Mouse (Mus musculus): ENCODE data around the gene Etl4. TPM values are rescaled to one million over a fixed set of nuclear protein-coding genes. Genes with fewer than 3 reads are reported as not detected.
"Not testable (repeated sequence)": the region's sequence is repeated elsewhere in the genome, so short reads cannot be mapped to it uniquely, and the experiment has no call there.

Etl4 gene
- polyA plus RNA-seq, 1 experiment: 7.4 TPM

- TF ChIP-seq REST (IDR thresholded peaks at IDR 0.05; ENCODE audit: insufficient read depth, insufficient read length) (no peak), TCF3 (IDR thresholded peaks at IDR 0.05; ENCODE audit: insufficient read length, low read depth) (no peak), POLR2A (IDR thresholded peaks at IDR 0.05; ENCODE audit: insufficient read length, low read depth) (no peak), USF1 (IDR thresholded peaks at IDR 0.05; ENCODE audit: low read depth) (no peak)
- Histone ChIP-seq H3ac (ENCODE audit: control insufficient read depth, insufficient read length) (no peak overlapping the region), H3K4me2 (ENCODE audit: low read depth) (no peak overlapping the region), H3K79me2 (ENCODE audit: control insufficient read depth, insufficient read depth) (no peaks in the 10 kb centered on the region), H3K27me3 (ENCODE audit: control insufficient read depth, insufficient read depth, insufficient read length) (no peaks in the 10 kb centered on the region), H3K4me3 (no peak overlapping the region), H3K36me3 (ENCODE audit: control insufficient read depth, insufficient read depth) (no peaks in the 10 kb centered on the region)
These were observed 235.8 kb downstream of the Etl4 start for GRCm38 (mm10) chr2:20145368-20145767.

GRCm38 (mm10) chr2:20167073-20167472 lies 257.5 kb downstream of the Etl4 start:
- H3K79me2 ChIP-seq (ENCODE audit: control insufficient read depth, insufficient read depth): no peaks in the 10 kb centered on the region
- H3K4me3 ChIP-seq: no peak overlapping the region
- H3ac ChIP-seq (ENCODE audit: control insufficient read depth, insufficient read length): no peak overlapping the region
- H3K36me3 ChIP-seq (ENCODE audit: control insufficient read depth, insufficient read depth): no peaks in the 10 kb centered on the region
- H3K4me2 ChIP-seq (ENCODE audit: low read depth): no peak overlapping the region
- H3K27me3 ChIP-seq (ENCODE audit: control insufficient read depth, insufficient read depth, insufficient read length): no peaks in the 10 kb centered on the region
- TF ChIP-seq USF1 (IDR thresholded peaks at IDR 0.05; ENCODE audit: low read depth): no peak
- TF ChIP-seq POLR2AphosphoS2 (IDR thresholded peaks at IDR 0.05; ENCODE audit: insufficient read length, low read depth): no peak
- TF ChIP-seq SRF (IDR thresholded peaks at IDR 0.05; ENCODE audit: control insufficient read depth, insufficient read length, low read depth): no peak
- no peak for TF ChIP-seq MYOG (IDR thresholded peaks at IDR 0.05; ENCODE audit: control insufficient read depth in 1 of 3, insufficient read depth in 1 of 3, insufficient read length in 2 of 3, low read depth in 2 of 3)
- TF ChIP-seq TCF3 (IDR thresholded peaks at IDR 0.05; ENCODE audit: insufficient read length, low read depth): no peak
- no peak for TF ChIP-seq POLR2A (IDR thresholded peaks at IDR 0.05; ENCODE audit: insufficient read length, low read depth)
- TF ChIP-seq CEBPB (IDR thresholded peaks at IDR 0.05; ENCODE audit: insufficient read depth, poor library complexity, severe bottlenecking): no peak
- no peak for TF ChIP-seq TCF12 (IDR thresholded peaks at IDR 0.05; ENCODE audit: insufficient read depth, poor library complexity, severe bottlenecking)
- TF ChIP-seq MYOD1 (IDR thresholded peaks at IDR 0.05; ENCODE audit: control insufficient read depth in 1 of 3, insufficient read length in 2 of 3, low read depth in 2 of 3): no peak
- no peak for TF ChIP-seq E2F4 (IDR thresholded peaks at IDR 0.05; ENCODE audit: insufficient read depth)
- no peak for TF ChIP-seq REST (IDR thresholded peaks at IDR 0.05; ENCODE audit: insufficient read depth, insufficient read length)
- TF ChIP-seq MAX (IDR thresholded peaks at IDR 0.05; ENCODE audit: low read depth): no peak

GRCm38 (mm10) chr2:20167566-20167965 lies 258.0 kb downstream of the Etl4 start:
- no peak overlapping the region for H3K4me3 ChIP-seq

GRCm38 (mm10) chr2:20168156-20168555 lies 258.6 kb downstream of the Etl4 start:
- H3K27me3 ChIP-seq (ENCODE audit: control insufficient read depth, insufficient read depth, insufficient read length): no peaks in the 10 kb centered on the region
- no peak overlapping the region for H3K4me3 ChIP-seq
- TF ChIP-seq POLR2AphosphoS2 (IDR thresholded peaks at IDR 0.05; ENCODE audit: insufficient read length, low read depth): no peak
- no peak for TF ChIP-seq MYOD1 (IDR thresholded peaks at IDR 0.05; ENCODE audit: control insufficient read depth in 1 of 3, insufficient read length in 2 of 3, low read depth in 2 of 3)
- TF ChIP-seq TCF3 (IDR thresholded peaks at IDR 0.05; ENCODE audit: insufficient read length, low read depth): no peak
- no peak for TF ChIP-seq E2F4 (IDR thresholded peaks at IDR 0.05; ENCODE audit: insufficient read depth)
- H3K4me2 ChIP-seq (ENCODE audit: low read depth): no peak overlapping the region
- H3ac ChIP-seq (ENCODE audit: control insufficient read depth, insufficient read length): no peak overlapping the region
- H3K36me3 ChIP-seq (ENCODE audit: control insufficient read depth, insufficient read depth): no peaks in the 10 kb centered on the region
- no peaks in the 10 kb centered on the region for H3K79me2 ChIP-seq (ENCODE audit: control insufficient read depth, insufficient read depth)

More at GRCm38 (mm10) chr2:20167566-20167965, 258.0 kb downstream of the Etl4 start:
- TF ChIP-seq POLR2A (IDR thresholded peaks at IDR 0.05; ENCODE audit: insufficient read length, low read depth): no peak
- TF ChIP-seq TCF12 (IDR thresholded peaks at IDR 0.05; ENCODE audit: insufficient read depth, poor library complexity, severe bottlenecking): no peak
- no peak for TF ChIP-seq REST (IDR thresholded peaks at IDR 0.05; ENCODE audit: insufficient read depth, insufficient read length)
- no peak for TF ChIP-seq E2F4 (IDR thresholded peaks at IDR 0.05; ENCODE audit: insufficient read depth)
- no peak for TF ChIP-seq TCF3 (IDR thresholded peaks at IDR 0.05; ENCODE audit: insufficient read length, low read depth)
- no peak for TF ChIP-seq POLR2AphosphoS2 (IDR thresholded peaks at IDR 0.05; ENCODE audit: insufficient read length, low read depth)
- no peak for TF ChIP-seq MAX (IDR thresholded peaks at IDR 0.05; ENCODE audit: low read depth)
- TF ChIP-seq CEBPB (IDR thresholded peaks at IDR 0.05; ENCODE audit: insufficient read depth, poor library complexity, severe bottlenecking): no peak
- no peak for TF ChIP-seq MYOG (IDR thresholded peaks at IDR 0.05; ENCODE audit: control insufficient read depth in 1 of 3, insufficient read depth in 1 of 3, insufficient read length in 2 of 3, low read depth in 2 of 3)
- no peak for TF ChIP-seq MYOD1 (IDR thresholded peaks at IDR 0.05; ENCODE audit: control insufficient read depth in 1 of 3, insufficient read length in 2 of 3, low read depth in 2 of 3)
- no peak for TF ChIP-seq USF1 (IDR thresholded peaks at IDR 0.05; ENCODE audit: low read depth)
- no peak for TF ChIP-seq SRF (IDR thresholded peaks at IDR 0.05; ENCODE audit: control insufficient read depth, insufficient read length, low read depth)
- Histone ChIP-seq H3K4me2 (ENCODE audit: low read depth) (no peak overlapping the region), H3K79me2 (ENCODE audit: control insufficient read depth, insufficient read depth) (no peaks in the 10 kb centered on the region), H3ac (ENCODE audit: control insufficient read depth, insufficient read length) (no peak overlapping the region), H3K27me3 (ENCODE audit: control insufficient read depth, insufficient read depth, insufficient read length) (no peaks in the 10 kb centered on the region), H3K36me3 (ENCODE audit: control insufficient read depth, insufficient read depth) (no peaks in the 10 kb centered on the region)

- not testable (repeated sequence) for H3ac ChIP-seq (ENCODE audit: control insufficient read depth, insufficient read length); H3K4me3 ChIP-seq; H3K36me3 ChIP-seq (ENCODE audit: control insufficient read depth, insufficient read depth); H3K27me3 ChIP-seq (ENCODE audit: control insufficient read depth, insufficient read depth, insufficient read length); H3K4me2 ChIP-seq (ENCODE audit: low read depth); H3K79me2 ChIP-seq (ENCODE audit: control insufficient read depth, insufficient read depth)
These were observed 267.0 kb downstream of the Etl4 start for GRCm38 (mm10) chr2:20176456-20177184.

- not testable (repeated sequence) for H3K4me3 ChIP-seq; H3ac ChIP-seq (ENCODE audit: control insufficient read depth, insufficient read length); H3K4me2 ChIP-seq (ENCODE audit: low read depth); H3K36me3 ChIP-seq (ENCODE audit: control insufficient read depth, insufficient read depth); H3K27me3 ChIP-seq (ENCODE audit: control insufficient read depth, insufficient read depth, insufficient read length); H3K79me2 ChIP-seq (ENCODE audit: control insufficient read depth, insufficient read depth)
These were observed 267.7 kb downstream of the Etl4 start for GRCm38 (mm10) chr2:20177236-20177635.

GRCm38 (mm10) chr2:20180561-20180960 lies 271.0 kb downstream of the Etl4 start:
- not testable (repeated sequence) for H3K4me3 ChIP-seq; H3K36me3 ChIP-seq (ENCODE audit: control insufficient read depth, insufficient read depth); H3ac ChIP-seq (ENCODE audit: control insufficient read depth, insufficient read length); H3K4me2 ChIP-seq (ENCODE audit: low read depth); H3K79me2 ChIP-seq (ENCODE audit: control insufficient read depth, insufficient read depth); H3K27me3 ChIP-seq (ENCODE audit: control insufficient read depth, insufficient read depth, insufficient read length)

- H3K36me3 ChIP-seq (ENCODE audit: control insufficient read depth, insufficient read depth); H3K4me3 ChIP-seq; H3K79me2 ChIP-seq (ENCODE audit: control insufficient read depth, insufficient read depth); H3ac ChIP-seq (ENCODE audit: control insufficient read depth, insufficient read length); H3K27me3 ChIP-seq (ENCODE audit: control insufficient read depth, insufficient read depth, insufficient read length); H3K4me2 ChIP-seq (ENCODE audit: low read depth): not testable (repeated sequence)
These were observed 277.6 kb downstream of the Etl4 start for GRCm38 (mm10) chr2:20187223-20187622.

Data from myocyte (in vitro differentiated cells).